11 mouse cellular contexts compared by ENCODE assay signal in genomic region chr10:17076186-17076585, GRCm38 (mm10).
"Had no signal": no experiment of that assay in that cellular context is flagged by ENCODE, and none has a peak within 500 bp of the region (broad histone marks: within the 10 kb centered on the region; RNA-seq: fewer than 3 reads in every experiment).

No protein-coding gene starts in this region.

- DNase-seq: kidney, adult 11 months; layer of hippocampus, adult 9-11 months; lung, adult 18-20 months; lung, postnatal 36 days; midbrain, embryonic 14.5 days; thymus, adult 18-20 months; thymus, postnatal 36 days had no signal

- H3K4me3 ChIP-seq: midbrain, embryonic 10.5 days; neural tube, embryonic 12.5 days had no signal

- H3K9me3 ChIP-seq: midbrain, embryonic 10.5 days; neural tube, embryonic 12.5 days had no signal

- H3K36me3 ChIP-seq: midbrain, embryonic 10.5 days; neural tube, embryonic 12.5 days had no signal

- H3K4me2 ChIP-seq: neural tube, embryonic 12.5 days had no signal

- H3K9ac ChIP-seq: liver, embryonic 14.5 days; neural tube, embryonic 12.5 days had no signal

- H3K4me1 ChIP-seq: neural tube, embryonic 12.5 days had no signal

- H3K27ac ChIP-seq: kidney, postnatal 0 days; liver, embryonic 14.5 days; neural tube, embryonic 12.5 days had no signal

- H3K27me3 ChIP-seq: neural tube, embryonic 12.5 days had no signal
